Mouse (Mus musculus) thymus, adult 2 months (tissue): Measurements from ENCODE around the gene 2510009E07Rik.

Experiments
- CTCF ChIP-seq: fragments of 200-500 bp; IDR thresholded peaks from 2 replicates; pipeline ENCODE4 v1.5.1; 2012; ENCODE audit warnings: mild to moderate bottlenecking, control low read depth, low read length, moderate library complexity, borderline replicate concordance; ENCODE audit not compliant: control insufficient read depth, poor library complexity, insufficient read depth; ENCODE audit errors: extremely low read depth
- POLR2A ChIP-seq: fragments of 200-500 bp; IDR thresholded peaks from 2 replicates; pipeline ENCODE4 v1.6.1; 2012; ENCODE audit warnings: mild to moderate bottlenecking, low read length, control low read depth, moderate library complexity; ENCODE audit not compliant: control insufficient read depth, poor library complexity, insufficient read depth; ENCODE audit errors: extremely low read depth

DNA sequence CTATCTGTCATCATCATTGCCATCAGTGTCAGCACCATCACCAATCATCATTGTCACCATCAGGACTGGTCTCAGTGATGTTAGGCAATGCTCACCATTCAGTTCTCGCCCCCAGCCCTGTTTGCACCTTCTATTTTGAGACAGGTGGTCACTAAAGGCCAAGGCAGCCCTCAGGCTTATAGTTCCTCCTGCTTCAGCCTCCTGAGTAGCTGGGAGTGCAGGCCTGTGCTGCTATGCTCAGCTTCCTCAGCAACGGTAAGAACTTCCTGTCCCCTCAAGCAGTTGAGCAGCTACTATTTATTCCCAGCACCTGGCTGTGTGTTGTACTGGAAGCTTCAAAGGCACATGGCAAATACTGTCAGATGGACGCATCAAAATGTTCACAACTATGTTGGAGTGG lies 3.7 kb upstream of the 2510009E07Rik start:
- TF ChIP-seq CTCF, result no peak
- TF ChIP-seq POLR2A, result no peak
